Mouse (Mus musculus): ENCODE data around the gene Phldb2.

The Phldb2 gene

DNA sequence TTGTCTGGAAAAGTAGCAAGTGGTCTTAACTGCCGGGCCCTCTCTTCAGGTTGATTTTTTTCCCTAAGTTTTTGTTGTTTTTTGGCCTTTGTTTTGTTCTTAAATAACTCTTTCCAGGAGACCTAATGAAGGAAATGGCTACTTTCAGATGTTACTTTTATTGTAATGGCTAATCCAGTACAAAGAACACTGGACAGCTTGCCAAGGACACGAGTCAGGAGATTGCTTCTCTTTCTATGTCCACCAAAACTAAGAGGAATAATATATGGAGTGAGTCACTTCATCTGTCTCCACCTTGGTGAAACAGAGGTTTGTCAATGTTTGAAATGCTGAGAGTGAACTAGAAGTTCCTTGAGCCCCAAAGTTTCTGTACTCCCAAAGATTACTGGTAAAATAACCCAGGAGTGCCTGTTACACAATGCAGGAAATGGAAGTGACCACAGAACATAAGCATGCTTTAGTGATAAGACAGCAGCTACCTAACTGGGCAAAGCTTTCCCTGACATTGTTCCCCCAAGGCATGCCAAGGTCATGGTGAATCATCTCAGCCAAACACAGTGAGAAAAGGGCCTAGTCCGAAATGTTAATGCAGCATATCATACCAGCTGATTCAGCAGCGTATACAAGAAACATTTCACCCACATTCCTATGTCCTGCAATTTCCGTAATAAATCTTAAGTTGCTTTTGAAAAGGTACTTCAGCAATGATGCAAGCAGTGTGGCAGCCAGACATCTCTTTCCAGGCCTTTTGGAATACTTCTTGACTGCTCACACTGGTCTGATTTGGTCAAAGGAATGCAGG lies 115.7 kb downstream of the Phldb2 start:
- peak; percentile 28 for DNase-seq

DNA sequence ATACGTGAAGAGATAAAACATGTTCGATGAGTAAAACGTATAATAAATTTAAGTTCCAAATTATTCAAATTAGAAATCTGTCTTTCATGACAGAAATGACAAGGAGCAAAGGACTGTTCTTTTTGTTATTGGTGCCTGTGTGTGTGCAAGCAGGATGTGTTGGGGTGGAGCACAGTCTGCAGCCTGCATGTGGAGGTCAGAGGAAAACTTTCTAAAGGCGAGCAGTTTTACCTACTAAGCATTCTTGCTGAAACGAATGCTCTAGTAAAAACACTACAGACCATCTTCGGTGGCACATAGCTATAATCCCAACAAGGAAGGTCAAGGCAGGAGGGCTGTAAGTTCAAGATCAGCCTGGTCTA lies 120.7 kb downstream of the Phldb2 start:
- DNase-seq = no peak

DNA sequence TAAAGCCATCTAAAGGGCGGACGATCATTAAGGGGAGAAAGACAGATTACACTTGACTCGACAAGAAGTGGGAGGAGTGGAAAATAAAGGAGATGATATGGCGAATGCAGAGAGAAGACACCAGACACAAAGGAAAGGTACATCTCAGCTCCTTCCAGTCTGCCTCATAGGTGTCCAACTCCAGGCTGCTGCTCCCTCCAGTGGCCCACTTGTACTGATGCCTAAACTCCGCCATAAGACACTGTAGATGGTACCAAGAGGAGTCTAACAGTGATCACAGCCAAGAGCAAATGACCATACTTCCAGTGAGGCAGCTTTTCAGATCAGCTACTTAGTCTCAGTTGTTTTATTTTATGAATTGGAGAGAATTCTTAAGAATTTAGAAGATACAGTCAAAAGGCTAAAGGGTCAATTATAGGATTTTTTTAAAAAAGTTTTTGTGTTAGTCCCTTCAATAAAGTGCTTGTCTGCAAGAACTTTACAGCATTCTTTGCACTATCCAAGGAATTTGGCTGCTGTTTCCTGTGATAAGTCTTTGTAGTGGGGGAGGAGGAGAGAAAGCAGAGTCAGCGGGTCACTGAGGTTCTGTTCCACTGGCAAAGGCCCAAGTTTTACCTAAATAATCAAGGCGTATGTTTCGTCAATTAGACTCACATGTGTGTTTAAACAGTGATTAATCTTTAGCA lies 121.2 kb downstream of the Phldb2 start:
- DNase-seq = no peak

DNA sequence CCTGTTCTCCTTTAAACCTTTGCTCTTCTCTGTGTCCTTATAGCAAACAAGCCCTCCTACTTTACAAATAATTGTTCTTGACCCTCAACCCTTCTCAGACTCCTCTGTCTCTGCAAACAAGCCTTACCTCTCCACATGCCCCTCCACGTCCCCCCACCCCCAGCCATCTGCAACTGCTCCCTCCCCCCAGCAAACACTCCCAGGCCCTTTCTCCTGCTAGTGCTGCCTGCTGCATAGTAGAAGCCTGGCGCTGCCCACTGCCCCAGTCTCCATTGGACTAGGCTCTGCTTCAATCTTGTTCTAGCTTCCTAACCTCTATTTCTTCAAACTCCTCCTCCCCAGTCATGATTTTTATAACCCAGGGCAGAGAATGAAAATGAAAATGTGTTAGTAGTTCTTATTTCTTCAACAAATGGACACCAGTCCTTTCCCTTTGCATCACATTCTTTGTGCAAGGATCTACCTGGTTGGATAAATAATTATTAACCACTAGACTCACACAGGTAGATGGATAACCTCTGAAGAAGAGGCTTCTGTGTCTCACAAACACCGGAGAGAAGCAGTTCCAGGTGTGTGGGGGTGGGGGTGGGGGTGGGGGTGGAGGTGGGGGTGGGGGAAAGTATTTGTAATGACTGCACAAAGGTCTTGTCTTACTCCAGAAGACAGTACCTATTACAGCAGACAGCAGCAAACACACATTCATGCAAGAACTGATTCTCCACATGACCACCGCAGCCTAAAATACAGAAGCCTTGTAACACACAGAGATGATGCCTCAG lies 122.1 kb downstream of the Phldb2 start:
- no peak for DNase-seq

DNA sequence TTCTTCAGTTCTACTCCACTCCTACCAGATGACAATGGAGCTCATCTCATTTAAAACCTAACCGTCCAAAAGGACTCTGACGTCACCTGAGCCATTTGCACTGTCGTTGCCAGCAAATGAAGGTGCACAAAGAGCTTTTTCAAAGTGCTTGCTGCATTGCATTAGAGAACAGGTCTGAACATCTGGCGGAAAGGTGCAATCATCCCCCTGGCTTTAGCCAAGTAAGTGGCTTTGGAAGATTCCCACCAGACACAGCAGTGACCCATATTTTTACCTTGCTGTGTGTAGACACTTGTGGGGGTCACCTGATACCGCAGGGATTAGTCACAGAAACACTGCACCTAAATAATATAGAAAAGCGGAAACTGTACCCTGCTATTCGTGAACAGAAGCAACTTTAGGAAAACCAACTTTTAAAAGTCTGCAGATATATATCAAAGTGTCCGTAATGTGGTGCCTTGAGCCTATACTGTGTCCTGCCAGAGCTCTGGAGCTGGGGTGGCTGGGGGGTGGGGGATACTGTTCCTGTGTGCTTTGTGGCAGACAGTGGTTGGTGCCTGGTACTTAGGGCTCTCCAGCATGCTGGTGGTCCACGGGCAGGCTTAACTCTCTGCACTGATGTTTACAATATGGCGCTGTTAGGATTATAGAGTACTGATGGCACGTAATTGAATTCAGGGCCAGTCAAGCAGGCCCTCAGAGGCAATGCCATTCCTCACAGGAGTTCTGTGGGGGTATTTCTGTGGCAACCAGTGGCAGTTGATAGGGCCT lies 123.1 kb downstream of the Phldb2 start:
- no peak for DNase-seq

DNA sequence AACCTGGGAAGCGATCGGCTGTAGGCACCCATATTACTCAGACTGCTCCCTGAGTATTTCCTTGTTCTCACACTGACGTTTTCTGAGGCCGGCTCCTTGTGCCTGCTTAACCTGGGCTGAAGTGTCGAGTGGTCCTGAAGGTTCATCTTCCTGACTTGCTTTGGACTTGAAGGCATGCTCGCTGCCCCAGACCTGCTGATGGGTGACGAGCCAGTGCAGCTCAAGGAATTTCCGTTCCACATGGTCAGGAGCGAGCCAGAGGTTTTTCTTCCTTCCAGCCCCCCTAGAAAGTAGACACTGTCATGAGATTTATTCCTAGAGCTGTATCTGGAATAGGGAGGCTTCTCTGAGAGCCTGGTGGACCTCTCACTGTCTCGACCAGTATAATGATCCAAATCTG lies 128.1 kb downstream of the Phldb2 start:
- DNase-seq = no peak

DNA sequence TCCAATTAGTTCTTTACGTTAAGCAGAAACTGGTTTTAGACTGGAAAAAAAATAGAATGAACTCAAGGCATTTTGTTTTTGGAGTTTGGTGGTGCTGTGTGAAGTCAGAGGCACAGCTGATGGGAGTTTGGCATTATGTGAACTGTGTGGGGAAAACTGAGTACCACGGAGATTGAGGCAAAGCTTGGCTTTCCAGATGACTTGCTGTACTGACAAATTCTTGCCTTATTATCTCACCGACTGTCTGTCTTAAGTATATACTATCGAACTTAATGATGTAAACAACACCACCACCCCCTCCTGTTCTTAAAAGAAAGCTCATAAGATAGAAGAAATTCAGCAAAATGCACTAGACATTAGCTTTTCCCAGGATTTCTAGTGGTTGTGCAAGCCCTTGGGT lies 129.4 kb downstream of the Phldb2 start:
- DNase-seq = no peak

DNA sequence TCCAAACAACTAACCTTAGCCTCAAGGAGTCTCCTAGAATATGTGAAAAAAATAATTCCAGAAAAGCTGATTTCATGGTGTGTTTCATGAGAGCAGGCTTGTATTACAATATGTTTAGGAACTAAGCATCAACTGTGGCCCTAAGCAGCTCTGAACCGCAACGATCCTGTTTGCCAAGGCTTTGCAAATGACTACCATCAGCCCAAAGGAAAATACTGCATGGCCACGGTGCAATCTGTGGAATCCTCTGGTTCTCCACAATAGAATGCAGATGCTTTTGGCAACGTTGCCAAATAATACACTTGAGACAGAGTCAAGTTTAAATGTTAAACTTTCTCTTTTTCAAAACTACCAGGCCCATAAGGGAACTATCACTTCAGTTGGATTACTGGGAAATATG lies 133.5 kb downstream of the Phldb2 start:
- no peak for DNase-seq

DNA sequence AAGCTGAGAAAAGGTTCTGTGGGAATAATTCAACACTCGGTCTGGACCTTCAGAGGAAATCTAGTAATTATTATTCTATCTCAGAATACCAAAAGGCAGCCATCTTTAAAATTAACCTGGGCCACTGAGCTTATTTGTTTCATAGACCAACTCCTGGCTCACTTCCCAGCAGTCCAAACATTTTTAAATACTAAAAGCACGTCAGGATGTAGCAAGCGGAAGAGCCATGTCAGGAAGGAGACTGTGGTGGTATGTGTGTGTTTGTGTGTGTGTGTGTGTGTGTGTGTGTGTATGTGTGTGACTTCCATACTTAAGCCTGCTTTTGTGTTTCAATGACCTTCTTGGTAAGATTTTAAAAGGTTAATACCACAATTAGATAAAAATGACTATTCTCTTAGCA lies 135.6 kb downstream of the Phldb2 start:
- peak; percentile 62 for DNase-seq

DNA sequence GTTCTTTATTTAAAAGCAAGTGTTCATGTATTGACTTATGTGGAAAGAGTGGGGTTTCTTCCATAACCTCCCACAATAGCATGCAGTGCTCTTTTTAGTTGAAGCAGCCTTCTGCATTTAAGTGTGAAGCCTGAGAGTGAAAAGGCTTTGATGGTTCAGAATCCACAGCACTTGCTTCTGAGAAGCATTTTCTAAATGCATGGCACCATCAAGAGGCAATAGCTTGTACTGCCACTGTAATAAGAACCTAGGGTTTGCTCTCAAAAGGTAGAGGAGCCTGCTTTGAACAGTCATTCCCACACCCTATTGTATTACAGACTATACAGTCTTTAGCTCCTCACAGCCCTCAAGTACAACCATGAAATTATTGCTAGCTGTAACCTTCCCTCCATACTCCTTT lies 136.7 kb downstream of the Phldb2 start:
- DNase-seq = no peak

DNA sequence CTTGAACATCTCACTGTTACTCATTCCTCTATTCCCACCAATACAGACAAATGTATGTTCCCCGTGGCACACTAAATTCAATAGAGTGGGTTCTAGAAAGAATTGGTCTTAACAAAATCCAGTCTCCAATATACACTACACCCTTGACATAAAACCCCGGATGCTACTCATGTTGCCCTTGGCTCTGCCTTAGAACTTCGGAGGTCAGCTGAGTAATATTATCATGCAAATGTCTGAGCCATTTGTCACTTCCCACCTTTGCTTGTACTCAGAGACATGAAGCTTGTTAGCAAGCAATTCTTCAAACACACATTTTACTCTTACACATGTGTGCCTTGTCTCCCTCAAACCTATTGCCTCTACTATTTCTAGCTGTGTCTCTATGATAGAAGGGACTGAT lies 138.8 kb downstream of the Phldb2 start:
- DNase-seq = no peak

DNA sequence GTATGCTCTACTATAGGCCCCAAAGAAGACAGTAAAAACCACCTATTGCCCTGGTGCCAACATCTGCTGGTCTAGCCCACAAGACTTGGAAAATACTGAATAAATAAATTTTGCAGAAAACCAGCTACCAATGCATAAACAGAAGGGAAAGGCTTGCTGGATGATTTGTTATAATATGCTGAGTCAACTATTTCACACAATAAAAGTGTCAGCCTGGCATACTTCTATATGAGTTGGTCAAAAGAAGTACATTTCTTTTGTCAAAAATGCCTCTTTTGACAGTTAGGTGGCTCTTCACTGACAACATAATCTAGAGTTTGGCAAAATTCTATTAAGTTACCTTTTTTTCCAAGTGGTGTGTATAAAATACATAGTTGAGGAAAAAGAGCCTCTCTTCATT lies 141.6 kb downstream of the Phldb2 start:
- DNase-seq = no peak

DNA sequence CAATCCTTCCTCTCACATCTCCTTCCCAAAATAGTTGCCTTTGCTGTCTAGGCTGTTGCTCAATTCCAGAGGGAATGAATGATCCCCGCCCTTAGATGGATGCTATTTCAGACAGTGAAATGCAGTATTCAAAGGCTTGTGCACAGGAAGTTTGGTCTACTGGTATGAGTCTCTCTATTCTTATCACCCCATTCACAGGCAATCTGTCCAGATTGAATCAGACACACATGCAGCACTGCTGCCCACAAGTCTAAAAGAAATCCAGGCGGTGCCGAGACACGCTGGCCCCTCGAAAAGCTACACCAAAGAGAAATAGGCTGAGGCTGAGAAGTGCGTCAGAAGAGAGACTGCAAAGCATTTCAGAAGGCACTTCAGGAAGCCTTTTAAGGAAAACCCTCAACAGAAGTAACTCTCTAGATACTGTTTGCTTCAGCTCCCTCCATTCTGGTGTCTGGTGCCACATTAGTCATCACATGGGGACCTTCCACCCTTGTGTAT lies 142.5 kb downstream of the Phldb2 start:
- DNase-seq = no peak

DNA sequence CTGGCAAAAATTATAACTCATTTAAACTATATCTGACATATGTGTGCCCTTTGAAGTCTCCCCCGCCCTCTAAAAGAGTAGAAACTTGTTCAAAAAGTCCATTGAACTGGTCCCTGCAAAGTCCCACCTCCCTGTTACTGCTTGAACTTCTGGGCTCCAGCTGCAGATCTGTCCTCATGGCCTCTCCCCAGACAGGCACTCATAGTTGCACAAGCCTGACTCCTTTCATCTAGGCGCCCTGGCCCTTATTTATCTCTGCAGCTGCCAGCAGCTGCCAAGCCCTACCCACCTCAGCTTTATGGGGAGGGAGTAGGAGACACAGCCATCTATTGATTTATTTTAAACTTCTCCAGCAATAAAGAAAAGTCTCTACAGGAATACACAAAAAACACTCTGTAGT lies 143.2 kb downstream of the Phldb2 start:
- peak; percentile 48 for DNase-seq

DNA sequence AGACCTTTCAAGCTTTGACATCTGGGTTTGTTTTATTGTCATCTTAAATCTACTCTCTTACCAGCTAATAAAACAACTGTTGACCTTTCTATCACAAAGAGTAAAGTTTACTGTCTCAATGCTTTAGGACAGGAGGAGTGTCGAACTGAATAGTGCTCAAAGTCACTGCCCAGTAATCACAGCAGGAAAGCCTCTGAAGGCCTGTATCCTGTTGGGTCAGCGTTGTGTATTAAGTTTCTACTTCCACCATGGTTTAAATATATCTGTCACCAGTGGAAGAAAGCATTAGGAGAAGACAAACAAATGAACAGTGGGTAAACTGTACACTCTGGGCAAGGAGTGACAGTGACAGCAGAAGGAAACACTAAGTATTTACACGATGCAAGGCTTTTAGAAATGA lies 148.7 kb downstream of the Phldb2 start:
- no peak for DNase-seq

DNA sequence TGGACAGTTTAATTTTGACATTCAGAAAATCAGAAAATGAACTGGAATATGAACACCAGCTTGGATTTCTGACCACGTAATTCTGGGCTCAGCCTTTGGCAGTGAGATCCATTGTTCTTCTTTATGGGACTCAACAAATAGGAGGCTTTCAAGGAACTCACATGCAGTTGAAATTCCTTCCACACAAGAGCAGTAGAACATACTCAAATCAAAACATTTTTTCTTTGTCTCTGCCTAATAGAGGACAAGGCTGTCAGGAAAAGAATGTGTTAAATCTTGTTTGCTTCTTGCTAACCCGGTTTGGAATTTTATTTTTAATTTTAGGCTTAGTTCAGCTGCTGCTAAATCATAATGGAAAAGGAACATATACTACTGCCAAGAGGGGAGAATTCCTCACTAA lies 153.0 kb downstream of the Phldb2 start:
- no peak for DNase-seq

DNA sequence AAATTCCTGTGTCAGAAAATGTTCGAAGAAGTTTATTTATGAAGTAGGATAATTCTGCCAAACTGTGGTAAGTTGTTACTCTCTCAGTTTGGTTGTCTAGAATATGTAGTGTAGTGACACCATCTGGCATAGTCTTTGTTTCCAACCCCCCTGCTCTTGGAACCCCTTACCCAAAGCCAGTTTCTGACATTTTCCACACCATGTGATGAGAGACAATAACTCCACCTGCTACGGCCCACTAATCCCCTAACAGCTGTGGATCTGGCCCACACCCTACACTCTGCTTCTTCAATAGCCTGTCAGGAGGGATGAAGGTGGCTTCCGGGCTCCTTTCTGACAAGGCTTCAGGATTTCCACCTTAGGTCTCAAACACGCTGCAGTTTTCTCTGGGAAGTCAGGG lies 154.2 kb downstream of the Phldb2 start:
- DNase-seq = no peak

DNA sequence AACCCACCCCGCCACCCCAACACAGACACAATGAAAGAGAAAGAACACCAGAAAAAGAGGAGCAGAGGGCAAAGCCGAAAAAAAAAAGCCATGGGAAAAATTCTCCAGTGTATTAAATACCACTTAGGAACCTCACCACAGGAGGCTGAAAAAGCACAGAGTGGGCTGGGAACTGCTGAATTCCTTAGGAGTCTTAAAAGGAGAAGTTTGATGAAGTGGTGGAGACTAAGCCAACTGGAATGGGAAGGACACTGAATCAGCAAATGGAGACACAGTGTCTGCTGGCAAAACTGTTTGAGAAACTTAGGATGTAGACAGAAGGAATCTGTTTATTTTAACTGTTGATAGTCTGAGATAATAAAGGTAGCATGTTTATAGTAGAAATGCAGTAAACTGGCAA lies 154.8 kb downstream of the Phldb2 start:
- no peak for DNase-seq

DNA sequence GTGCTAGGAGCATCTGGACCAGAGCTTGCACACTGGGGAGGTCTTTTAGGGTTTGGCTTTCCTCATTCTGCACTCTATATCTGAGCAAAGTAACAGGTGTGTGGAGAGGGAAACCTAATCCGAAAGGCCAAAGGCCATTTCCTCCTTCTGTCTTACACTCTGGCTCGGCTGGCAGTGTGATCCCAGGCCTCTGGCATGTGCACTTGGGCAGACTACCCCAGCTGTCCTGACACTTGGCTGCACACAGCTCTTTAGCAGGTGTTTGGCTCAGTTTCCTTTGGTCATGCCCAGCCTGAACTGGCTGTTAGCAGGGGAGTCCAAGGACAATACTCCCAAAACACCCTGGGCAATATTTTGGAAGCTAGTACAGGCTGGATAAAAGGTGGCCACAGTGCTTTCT lies 156.6 kb downstream of the Phldb2 start:
- no peak for DNase-seq

DNA sequence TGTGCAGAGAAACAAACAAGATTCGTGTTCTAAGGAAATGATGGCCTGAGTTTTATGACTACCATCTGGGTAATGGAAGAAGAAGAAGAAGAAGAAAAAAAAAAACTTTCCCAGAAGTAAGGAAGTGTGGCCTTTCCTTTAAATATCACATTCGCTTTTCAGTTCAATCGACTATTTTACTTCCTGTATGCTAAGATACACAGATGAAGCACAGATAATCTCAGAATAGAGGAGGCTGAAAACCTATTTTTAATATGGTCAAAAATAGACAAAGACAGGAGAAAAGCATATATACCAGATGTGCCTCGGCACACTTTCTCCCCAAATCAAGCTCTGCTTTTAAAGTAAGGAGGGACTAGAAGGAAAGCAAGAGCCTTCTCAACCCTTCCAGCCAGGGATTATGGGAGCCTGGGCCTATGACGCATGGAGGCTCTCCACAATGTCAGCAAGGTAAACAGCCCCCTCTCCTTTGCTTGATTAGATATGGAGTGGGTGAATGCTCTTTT lies 158.2 kb downstream of the Phldb2 start:
- no peak for DNase-seq

DNA sequence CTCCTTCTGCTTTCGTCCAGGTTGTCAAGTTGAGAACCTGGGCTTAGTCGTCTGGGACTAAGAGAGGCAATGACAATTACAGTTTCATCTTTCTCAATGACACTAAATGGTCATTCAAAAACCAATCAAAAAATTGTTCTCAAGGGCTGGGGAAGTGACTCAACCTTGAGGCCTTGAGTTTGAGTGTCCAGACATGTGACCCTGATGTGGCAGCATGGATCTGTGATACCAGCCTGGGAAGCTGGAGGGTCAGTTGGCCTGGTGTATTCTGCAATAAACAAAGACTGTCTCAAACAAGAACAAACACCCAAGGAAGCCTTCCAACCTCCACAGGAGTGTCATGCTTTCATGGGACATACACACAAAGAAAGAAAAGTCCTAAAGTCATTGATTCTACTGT lies 160.6 kb downstream of the Phldb2 start:
- DNase-seq = no peak

DNA sequence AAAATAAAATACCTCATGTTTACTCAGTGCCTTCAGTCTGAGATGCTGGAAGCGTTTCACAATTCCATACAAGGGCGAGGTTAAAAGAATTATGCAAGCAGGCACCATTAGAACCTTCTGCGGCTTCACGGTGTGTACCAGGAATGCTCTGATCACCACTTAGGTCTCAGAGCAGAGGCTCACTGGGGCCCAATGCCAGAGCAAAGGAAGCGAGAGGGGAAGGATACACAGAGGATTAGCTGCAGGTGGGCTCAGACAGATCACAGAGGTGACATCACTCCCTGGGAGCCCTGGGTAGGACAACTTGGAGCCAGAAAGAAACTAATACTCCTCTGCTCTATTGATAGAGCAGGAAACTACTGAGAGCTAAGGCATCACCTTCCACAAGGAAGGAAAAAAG lies 162.1 kb downstream of the Phldb2 start:
- peak; percentile 34 for DNase-seq

DNA sequence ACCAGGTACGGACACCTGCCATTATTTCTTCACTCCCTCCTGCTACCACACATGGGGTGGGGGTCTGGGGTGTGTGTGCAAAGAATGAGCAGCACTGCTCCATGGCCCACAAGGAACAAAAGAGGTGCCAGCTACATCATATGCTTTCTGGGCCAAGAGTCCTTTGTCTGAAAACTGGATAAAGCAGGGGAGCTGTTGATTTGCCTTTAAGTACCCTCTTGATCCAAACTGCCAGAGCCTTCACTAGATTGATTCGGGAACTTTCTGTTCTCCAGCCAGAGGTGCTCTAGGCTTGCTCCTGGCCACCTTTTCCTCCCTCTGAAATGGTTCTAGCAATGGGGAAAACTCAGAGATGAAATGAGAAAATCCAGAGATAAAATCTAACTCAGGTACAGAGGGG lies 164.1 kb downstream of the Phldb2 start:
- no peak for DNase-seq

Data from lung, postnatal 14 days (tissue).